Mouse (Mus musculus) T-helper 17 cell (primary cell): ENCODE measurements at regions not wholly inside any gene's neighbourhood (a gene's known extent, or its start where the extent isn't known, plus 50 kb on each side); places are given as distances from the start of the nearest gene placed in this dataset.

Experiments
- in situ Hi-C, 2 experiments: fragments of 300-600 bp; cut with MboI, MseI; formaldehyde crosslinking; loops; 1 replicate in 1 of 2; 2 replicates in 1 of 2; pipeline ENCODE4 v1.15.1; 2025; ENCODE audit warnings: high pct_unique_total_duplicates in 2 of 2

GRCm38 (mm10) chr12:25245251-25245650 lies 148.3 kb upstream of the Id2 start:
- in situ Hi-C loops, result no loop called here

GRCm38 (mm10) chr12:25244666-25245065 lies 147.7 kb upstream of the Id2 start:
- in situ Hi-C loops, result no loop called here

DNA sequence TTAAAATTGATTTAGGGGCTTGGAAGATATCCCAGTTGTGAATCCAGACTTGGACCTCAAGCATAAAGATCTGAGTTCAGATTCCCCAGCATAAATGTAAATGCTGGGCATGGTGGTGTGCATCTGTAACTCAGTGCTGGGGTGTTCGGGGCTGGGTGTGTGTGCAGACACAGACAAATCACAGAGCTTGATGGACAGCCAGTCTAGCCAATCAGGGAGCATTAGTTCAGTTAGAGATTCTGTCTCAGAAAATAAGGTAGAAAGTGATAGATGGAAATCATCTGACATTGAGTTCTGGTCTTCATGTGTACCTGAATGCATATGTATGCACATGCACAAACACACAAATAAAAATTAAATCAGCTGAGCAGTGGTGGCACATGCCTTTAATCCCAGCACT lies 147.0 kb upstream of the Id2 start:
- in situ Hi-C loops, result no loop called here

DNA sequence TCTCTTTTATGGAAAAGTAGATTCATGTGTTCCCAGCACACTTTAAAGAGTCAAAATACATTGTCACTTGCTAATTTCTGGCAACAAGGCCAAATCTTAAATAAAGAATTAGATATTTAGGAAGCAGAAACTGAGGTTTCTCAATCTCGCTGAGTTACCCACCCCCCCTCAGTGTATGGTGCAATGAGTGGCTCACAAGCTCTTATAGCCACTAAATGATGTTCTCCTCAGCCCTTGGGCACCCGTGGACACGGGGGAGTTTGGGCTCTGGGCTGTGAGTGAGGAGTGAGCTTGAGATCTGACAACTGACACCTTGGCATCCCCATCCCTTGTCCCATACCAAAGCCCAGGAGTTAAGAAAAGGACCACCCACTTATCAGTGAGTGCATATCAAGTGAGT lies 145.4 kb upstream of the Id2 start:
- in situ Hi-C loops, result no loop called here

DNA sequence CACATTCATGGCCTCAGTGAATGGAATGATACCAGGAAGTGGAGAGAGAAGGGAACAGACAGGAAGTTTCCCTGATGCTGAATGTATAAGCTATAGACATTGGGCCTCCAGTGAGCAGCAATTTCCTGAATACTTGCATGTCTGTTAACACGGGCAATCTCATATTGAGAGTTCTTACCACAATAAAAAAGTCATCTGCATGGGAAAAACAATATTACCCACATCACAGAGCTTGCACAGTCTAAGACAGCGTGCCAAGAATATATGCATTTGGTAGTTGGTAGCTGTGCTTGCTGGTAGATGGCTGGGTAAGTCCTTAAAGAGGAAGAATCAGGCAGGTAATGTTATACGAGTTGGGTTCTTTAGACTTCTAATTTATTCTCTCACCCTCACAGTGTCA lies 144.7 kb upstream of the Id2 start:
- in situ Hi-C loops, result no loop called here

DNA sequence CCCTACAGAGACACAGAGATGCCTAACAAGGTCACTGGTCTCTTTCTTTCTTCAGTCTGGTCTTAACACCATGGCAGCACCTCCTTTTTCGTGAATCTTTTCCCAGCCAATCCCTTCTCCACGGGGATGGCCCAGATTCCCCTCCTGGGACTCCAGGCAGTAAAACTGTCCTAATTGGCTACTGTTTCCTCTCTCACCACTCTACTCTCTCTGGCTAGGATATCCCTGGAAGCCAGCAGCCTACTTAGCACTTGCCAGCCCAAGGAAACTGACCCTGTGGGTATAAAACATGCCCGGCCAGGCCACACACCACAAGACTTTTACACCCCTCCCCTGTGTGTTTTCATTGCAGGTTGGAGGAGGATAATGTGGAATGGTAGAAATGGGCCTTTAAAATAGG lies 143.9 kb upstream of the Id2 start:
- in situ Hi-C loops, result no loop called here

DNA sequence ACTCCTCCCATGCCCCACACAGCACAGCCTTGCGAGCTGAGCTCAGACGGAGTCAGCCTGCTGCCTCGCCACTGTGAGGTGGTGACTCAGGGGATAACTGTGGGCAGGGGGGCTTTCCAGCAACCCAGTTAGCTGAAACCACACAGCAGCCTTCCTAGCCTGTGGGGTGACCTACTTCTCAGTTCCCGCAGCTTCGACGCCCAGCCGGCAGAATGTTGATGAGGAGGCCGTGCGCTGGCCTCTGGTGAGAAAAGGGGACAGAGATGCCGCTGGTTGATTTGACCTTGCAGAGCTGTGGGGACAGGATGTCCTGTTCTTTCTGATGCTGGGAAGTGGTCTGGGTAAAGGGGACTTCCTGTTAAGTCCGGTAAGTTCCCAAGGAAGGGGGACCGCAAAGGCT lies 143.2 kb upstream of the Id2 start:
- in situ Hi-C loops, result no loop called here

GRCm38 (mm10) chr12:25235071-25235470 lies 138.1 kb upstream of the Id2 start:
- in situ Hi-C loops, result no loop called here

DNA sequence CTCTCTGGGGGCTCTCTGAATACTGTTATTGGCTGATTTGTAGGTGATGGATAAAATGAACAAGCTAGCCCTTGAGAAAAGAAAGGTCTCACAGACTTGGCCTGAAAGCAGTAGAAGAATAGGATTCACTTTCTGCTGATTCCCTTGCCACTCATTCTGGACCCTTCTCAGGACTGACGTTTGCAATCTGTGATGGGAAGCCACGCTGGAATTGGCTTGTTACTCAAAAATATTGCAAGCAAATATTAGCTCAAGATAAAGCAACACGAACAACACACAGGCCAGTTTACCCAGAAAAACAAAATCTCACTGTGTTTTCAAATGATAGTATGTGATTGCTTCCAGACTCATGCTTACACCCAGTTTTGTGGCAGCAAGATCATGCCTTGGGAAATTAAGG lies 137.7 kb upstream of the Id2 start:
- in situ Hi-C loops, result loop anchor here in 1 of 2 experiments (5.0 kb wide), 1 partner anchor 47 kb away; no protein-coding TSS in a partner anchor

DNA sequence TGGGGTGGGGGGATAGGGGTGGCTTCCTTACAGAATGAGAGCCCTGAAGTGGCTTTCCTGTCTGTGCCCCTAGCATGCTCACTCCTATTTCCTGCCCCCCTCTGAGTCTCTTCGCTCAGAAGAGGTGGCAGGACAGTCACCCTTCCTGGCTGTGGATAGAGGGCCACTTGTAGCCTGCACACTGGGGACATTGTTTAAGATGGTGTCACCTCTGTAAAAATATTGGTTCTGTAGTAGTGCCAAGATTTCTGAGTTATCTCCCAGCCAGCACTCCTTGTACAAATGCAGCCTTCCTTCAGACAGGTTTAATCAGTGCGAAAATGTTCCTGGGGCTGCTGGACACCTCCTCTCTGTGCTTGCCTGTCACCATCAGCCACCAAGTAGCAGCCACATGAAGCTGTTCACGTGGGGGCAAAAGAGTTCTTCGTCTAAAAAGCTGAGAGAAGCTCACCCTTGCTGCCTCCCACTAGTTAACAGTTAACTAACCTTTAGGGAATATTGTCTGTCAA lies 136.1 kb upstream of the Id2 start:
- in situ Hi-C loops, result loop anchor here in 1 of 2 experiments (5.0 kb wide), 1 partner anchor 46 kb away; no protein-coding TSS in a partner anchor

GRCm38 (mm10) chr12:25232358-25233026 lies 135.6 kb upstream of the Id2 start:
- in situ Hi-C loops, result loop anchor here in 1 of 2 experiments (5.0 kb wide), 1 partner anchor 45 kb away; no protein-coding TSS in a partner anchor

GRCm38 (mm10) chr12:25228708-25229107 lies 131.8 kb upstream of the Id2 start:
- in situ Hi-C loops, result loop anchor here in 1 of 2 experiments (10.0 kb wide), 1 partner anchor 134 kb away; the partner anchor contains the start of gene Id2

GRCm38 (mm10) chr12:25227736-25228135 lies 130.8 kb upstream of the Id2 start:
- in situ Hi-C loops, result loop anchor here in 1 of 2 experiments (10.0 kb wide), 1 partner anchor 133 kb away; the partner anchor contains the start of gene Id2

DNA sequence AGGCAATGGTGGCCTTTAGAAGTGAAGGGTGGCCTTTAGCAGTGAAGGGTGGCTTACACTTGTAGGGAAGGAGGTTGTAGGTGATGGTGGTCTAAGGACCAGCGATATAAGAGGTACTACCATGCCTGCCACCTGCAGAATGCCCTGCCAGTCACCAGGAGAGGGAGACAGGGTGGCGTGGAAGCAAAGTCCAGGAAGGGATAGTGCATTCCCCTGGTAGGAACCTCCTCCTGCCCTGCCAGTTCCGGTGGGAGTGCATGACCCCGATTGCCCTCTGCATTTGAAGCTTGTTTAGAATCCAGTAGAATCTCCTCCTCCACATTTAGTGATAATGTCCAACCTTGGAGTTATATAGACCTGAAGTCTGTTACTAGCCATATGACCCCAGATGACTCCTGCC lies 127.7 kb upstream of the Id2 start:
- in situ Hi-C loops, result loop anchor here in 1 of 2 experiments (10.0 kb wide), 1 partner anchor 130 kb away; the partner anchor contains the start of gene Id2

- in situ Hi-C loops, result loop anchor here in 1 of 2 experiments (10.0 kb wide), 1 partner anchor 129 kb away; the partner anchor contains the start of gene Id2
Observed at GRCm38 (mm10) chr12:25224201-25224600, 127.3 kb upstream of the Id2 start.

GRCm38 (mm10) chr12:25223539-25223938 lies 126.6 kb upstream of the Id2 start:
- in situ Hi-C loops, result loop anchor here in 1 of 2 experiments (10.0 kb wide), 1 partner anchor 129 kb away; the partner anchor contains the start of gene Id2

DNA sequence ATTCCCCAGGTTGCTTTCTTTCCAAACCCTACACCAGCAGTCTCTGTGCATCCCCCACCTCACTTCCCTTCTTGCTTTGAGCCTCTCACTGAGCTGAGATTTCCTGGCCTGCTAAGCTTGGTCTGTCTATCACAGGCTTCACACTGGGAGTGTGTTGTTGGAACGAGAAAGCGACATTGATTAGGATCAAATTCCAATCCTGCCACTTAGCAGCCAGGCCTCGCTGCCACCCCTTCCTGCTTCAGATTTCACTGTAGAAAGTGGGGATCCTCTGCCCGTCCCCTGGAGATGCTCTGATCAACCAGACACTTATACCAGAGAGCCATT lies 123.8 kb upstream of the Id2 start:
- in situ Hi-C loops, result loop anchor here in 1 of 2 experiments (10.0 kb wide), 1 partner anchor 126 kb away; the partner anchor contains the start of gene Id2

DNA sequence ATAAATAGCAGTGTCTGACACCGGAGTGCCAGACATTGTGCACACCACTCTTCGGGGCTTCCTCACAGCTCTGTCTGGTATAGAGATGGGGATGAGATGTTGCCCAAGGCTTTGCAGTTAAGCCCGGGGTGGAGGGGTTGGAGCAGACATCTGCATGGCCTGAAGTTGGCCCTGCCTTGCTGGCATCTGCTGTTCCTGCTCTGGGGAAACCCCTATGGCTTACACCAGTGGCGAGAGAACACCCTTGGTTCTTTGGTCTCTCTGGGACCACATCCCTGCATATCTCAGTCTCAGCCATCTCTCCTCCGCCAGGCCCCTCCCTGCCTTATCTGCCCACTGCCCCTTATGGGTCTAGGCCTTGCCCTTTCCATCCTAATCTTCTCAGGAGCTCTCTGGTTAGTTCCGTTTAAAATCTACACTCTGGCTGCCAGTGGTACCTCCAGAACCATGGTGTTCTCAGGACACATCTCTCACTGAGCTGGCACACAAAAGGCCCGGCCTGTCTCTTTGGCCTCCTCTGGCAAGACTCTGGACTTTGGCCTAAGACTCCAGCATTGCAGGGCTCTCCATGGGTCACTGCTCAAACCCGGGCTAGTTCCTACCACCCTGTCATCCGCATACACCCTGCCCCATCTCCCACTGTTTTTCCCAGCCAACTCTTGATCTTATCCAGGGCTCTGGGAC lies 123.3 kb upstream of the Id2 start:
- in situ Hi-C loops, result loop anchor here in 1 of 2 experiments (10.0 kb wide), 1 partner anchor 125 kb away; the partner anchor contains the start of gene Id2

DNA sequence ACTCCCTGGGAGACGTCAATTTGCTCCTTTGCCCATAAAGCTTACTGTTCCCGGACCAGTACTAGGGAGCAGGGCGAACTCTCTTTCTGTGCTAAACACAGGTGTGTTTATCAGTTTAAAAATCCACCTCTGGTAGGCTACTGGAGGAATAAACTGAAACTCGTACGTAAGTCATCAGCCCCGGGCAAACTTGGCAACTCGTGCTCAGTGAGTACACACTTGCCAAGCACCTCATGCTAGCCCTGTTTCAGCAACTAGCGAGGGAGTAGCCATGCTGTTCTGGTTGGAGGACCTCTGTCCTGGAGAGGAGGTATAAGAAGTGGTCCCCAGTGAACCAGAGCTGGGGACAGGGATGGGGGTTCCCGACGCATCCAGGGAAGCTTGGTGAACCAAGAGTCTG lies 122.6 kb upstream of the Id2 start:
- in situ Hi-C loops, result no loop called here

DNA sequence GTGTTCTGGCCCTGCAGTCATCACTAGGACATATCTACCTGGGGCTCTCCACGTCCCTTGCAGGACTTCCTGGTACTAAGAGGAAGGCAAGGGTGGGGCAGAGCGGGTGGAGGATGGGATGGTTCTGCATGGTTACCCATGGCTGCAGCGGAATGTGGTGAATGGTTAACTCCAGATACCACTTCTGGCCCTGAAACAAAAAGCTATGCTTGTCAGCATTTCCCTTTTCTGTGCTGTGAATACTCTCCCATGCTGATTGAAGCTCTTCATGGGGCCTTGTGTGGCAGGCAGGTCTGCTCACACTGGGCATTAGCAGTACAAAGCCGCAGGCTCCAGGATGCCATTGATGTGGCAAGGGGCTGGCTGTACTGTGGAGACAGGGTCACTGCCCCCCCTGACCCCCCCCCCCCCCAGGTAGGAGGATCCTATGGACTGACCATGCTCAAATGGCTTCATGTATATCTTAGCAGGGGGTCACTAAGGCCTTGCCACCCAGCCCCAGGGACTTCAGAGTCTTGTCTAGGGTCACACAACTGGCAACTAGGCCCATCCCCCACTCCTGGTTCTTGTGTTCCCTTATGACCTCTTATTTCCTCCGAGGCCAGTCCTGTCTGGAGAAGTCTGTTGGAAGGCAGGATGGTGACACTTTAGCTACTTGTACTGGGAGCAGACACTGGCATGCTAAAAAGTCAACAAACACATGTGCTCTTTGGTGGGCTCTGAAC lies 120.0 kb upstream of the Id2 start:
- in situ Hi-C loops, result no loop called here

GRCm38 (mm10) chr12:25215266-25215665 lies 118.3 kb upstream of the Id2 start:
- in situ Hi-C loops, result no loop called here
